Mouse (Mus musculus): ENCODE results near the gene Csrp3. TPM values are rescaled to one million over a fixed set of nuclear protein-coding genes. Genes with fewer than 3 reads are reported as not detected.
A peak's percentile ranks its signal among the peaks of the same experiment; 100 is the strongest.

Gene Csrp3
- total and polyA plus RNA-seq, 2 experiments from 2014 or later: 0.23 TPM; not detected in 1

GRCm38 (mm10) chr7:48851529-48852104 is 3.8 kb upstream of the Csrp3 start:
- Histone ChIP-seq H3K4me2 (ENCODE audit: low read depth, low read length, poor library complexity, severe bottlenecking) (no peak overlapping the region), H3K27me3 (ENCODE audit: insufficient read depth, low read length) (no peaks in the 10 kb centered on the region), H3K4me3 (ENCODE audit: low read depth, low read length) (no peak overlapping the region), H3K27ac (ENCODE audit: low read depth, low read length) (0 out of 2 replicates have a peak overlapping the region, but pooled peaks have one; percentile 43), H3K9ac (replicated peaks; ENCODE audit: low read length, poor library complexity, severe bottlenecking) (no peak overlapping the region), H3K4me1 (ENCODE audit: insufficient read depth, low read length) (no peaks in the 10 kb centered on the region), H3K9me3 (ENCODE audit: low read length) (no peaks in the 10 kb centered on the region), H3K36me3 (ENCODE audit: insufficient read depth, low read length) (no peaks in the 10 kb centered on the region)
- 33% methylated on average over 6 of the region's 6 CpGs for WGBS
- peak; percentile 47 for TF ChIP-seq CTCF (IDR thresholded peaks at IDR 0.05)
- DNase-seq (ENCODE audit: low spot score) (peak; percentile 16), ATAC-seq (ENCODE audit: low FRiP score) (peak; percentile 65)

GRCm38 (mm10) chr7:48846755-48847154 is 1.1 kb downstream of the Csrp3 start:
- no peak overlapping the region for H3K9ac ChIP-seq (replicated peaks; ENCODE audit: low read length, poor library complexity, severe bottlenecking)
- no peak for ATAC-seq (ENCODE audit: low FRiP score)
- no peaks in the 10 kb centered on the region for H3K27me3 ChIP-seq (ENCODE audit: insufficient read depth, low read length)
- TF ChIP-seq CTCF (IDR thresholded peaks at IDR 0.05): no peak
- H3K36me3 ChIP-seq (ENCODE audit: insufficient read depth, low read length): no peaks in the 10 kb centered on the region
- H3K4me3 ChIP-seq (ENCODE audit: low read depth, low read length): no peak overlapping the region
- H3K4me2 ChIP-seq (ENCODE audit: low read depth, low read length, poor library complexity, severe bottlenecking): no peak overlapping the region
- H3K9me3 ChIP-seq (ENCODE audit: low read length): no peaks in the 10 kb centered on the region
- 53% methylated on average over 6 of the region's 6 CpGs for WGBS
- H3K4me1 ChIP-seq (ENCODE audit: insufficient read depth, low read length): no peaks in the 10 kb centered on the region
- H3K27ac ChIP-seq (ENCODE audit: low read depth, low read length): no peak overlapping the region
- no peak for DNase-seq (ENCODE audit: low spot score)

GRCm38 (mm10) chr7:48845213-48845973 is 2.4 kb downstream of the Csrp3 start:
- Histone ChIP-seq H3K4me2 (ENCODE audit: low read depth, low read length, poor library complexity, severe bottlenecking) (no peak overlapping the region), H3K4me1 (ENCODE audit: insufficient read depth, low read length) (no peaks in the 10 kb centered on the region), H3K27ac (ENCODE audit: low read depth, low read length) (no peak overlapping the region), H3K9ac (replicated peaks; ENCODE audit: low read length, poor library complexity, severe bottlenecking) (no peak overlapping the region), H3K27me3 (ENCODE audit: insufficient read depth, low read length) (no peaks in the 10 kb centered on the region), H3K36me3 (ENCODE audit: insufficient read depth, low read length) (no peaks in the 10 kb centered on the region), H3K4me3 (ENCODE audit: low read depth, low read length) (no peak overlapping the region), H3K9me3 (ENCODE audit: low read length) (no peaks in the 10 kb centered on the region)
- ATAC-seq (ENCODE audit: low FRiP score) (no peak), DNase-seq (ENCODE audit: low spot score) (no peak)
- TF ChIP-seq CTCF (IDR thresholded peaks at IDR 0.05): no peak
- WGBS: 93% methylated on average over 12 of the region's 12 CpGs

GRCm38 (mm10) chr7:48843541-48843940 is 4.3 kb downstream of the Csrp3 start:
- H3K4me1 ChIP-seq (ENCODE audit: insufficient read depth, low read length): no peaks in the 10 kb centered on the region
- no peak overlapping the region for H3K4me2 ChIP-seq (ENCODE audit: low read depth, low read length, poor library complexity, severe bottlenecking)
- H3K27me3 ChIP-seq (ENCODE audit: insufficient read depth, low read length): peaks cover 9% of the 10 kb centered on the region
- H3K9ac ChIP-seq (replicated peaks; ENCODE audit: low read length, poor library complexity, severe bottlenecking): no peak overlapping the region
- no peak overlapping the region for H3K4me3 ChIP-seq (ENCODE audit: low read depth, low read length)
- no peak overlapping the region for H3K27ac ChIP-seq (ENCODE audit: low read depth, low read length)
- TF ChIP-seq CTCF (IDR thresholded peaks at IDR 0.05): no peak
- H3K9me3 ChIP-seq (ENCODE audit: low read length): no peaks in the 10 kb centered on the region
- no peaks in the 10 kb centered on the region for H3K36me3 ChIP-seq (ENCODE audit: insufficient read depth, low read length)
- 91% methylated on average over 5 of the region's 5 CpGs for WGBS
- ATAC-seq (ENCODE audit: low FRiP score) (no peak), DNase-seq (ENCODE audit: low spot score) (no peak)

GRCm38 (mm10) chr7:48842353-48842752 is 5.5 kb downstream of the Csrp3 start:
- Histone ChIP-seq H3K4me1 (ENCODE audit: insufficient read depth, low read length) (no peaks in the 10 kb centered on the region), H3K27ac (ENCODE audit: low read depth, low read length) (no peak overlapping the region), H3K36me3 (ENCODE audit: insufficient read depth, low read length) (no peaks in the 10 kb centered on the region), H3K4me3 (ENCODE audit: low read depth, low read length) (no peak overlapping the region), H3K9ac (replicated peaks; ENCODE audit: low read length, poor library complexity, severe bottlenecking) (no peak overlapping the region), H3K27me3 (ENCODE audit: insufficient read depth, low read length) (peaks cover 11% of the 10 kb centered on the region), H3K4me2 (ENCODE audit: low read depth, low read length, poor library complexity, severe bottlenecking) (no peak overlapping the region), H3K9me3 (ENCODE audit: low read length) (no peaks in the 10 kb centered on the region)
- no peak for ATAC-seq (ENCODE audit: low FRiP score)
- WGBS: 75% methylated on average over 3 of the region's 3 CpGs
- DNase-seq (ENCODE audit: low spot score): no peak
- TF ChIP-seq CTCF (IDR thresholded peaks at IDR 0.05): no peak

GRCm38 (mm10) chr7:48841538-48841937 is 6.3 kb downstream of the Csrp3 start:
- no peak for DNase-seq (ENCODE audit: low spot score)

More at GRCm38 (mm10) chr7:48841538-48841937, 6.3 kb downstream of the Csrp3 start:
- no peak for ATAC-seq (ENCODE audit: low FRiP score)
- no peaks in the 10 kb centered on the region for H3K9me3 ChIP-seq (ENCODE audit: low read length)
- H3K36me3 ChIP-seq (ENCODE audit: insufficient read depth, low read length): no peaks in the 10 kb centered on the region
- TF ChIP-seq CTCF (IDR thresholded peaks at IDR 0.05): no peak
- no peak overlapping the region for H3K4me3 ChIP-seq (ENCODE audit: low read depth, low read length)
- H3K27me3 ChIP-seq (ENCODE audit: insufficient read depth, low read length): peaks cover 11% of the 10 kb centered on the region
- no peak overlapping the region for H3K9ac ChIP-seq (replicated peaks; ENCODE audit: low read length, poor library complexity, severe bottlenecking)
- 70% methylated on average over 4 of the region's 4 CpGs for WGBS
- no peak overlapping the region for H3K27ac ChIP-seq (ENCODE audit: low read depth, low read length)
- no peaks in the 10 kb centered on the region for H3K4me1 ChIP-seq (ENCODE audit: insufficient read depth, low read length)
- no peak overlapping the region for H3K4me2 ChIP-seq (ENCODE audit: low read depth, low read length, poor library complexity, severe bottlenecking)
